Mouse (Mus musculus) kidney, adult 2 months (tissue): ENCODE measurements around the gene Gria2.

Experiments
- CTCF ChIP-seq: fragments of 200-500 bp; conservative IDR thresholded peaks from 2 replicates; pipeline ENCODE4 v1.5.1; 2011; ENCODE audit warnings: low read depth, mild to moderate bottlenecking, control low read depth, low read length, moderate library complexity, mixed read lengths; ENCODE audit not compliant: insufficient read depth, insufficient read length
- POLR2A ChIP-seq: fragments of 200-500 bp; IDR thresholded peaks from one replicate; pipeline ENCODE4 v1.6.1; 2011; ENCODE audit warnings: low read depth, low read length, control low read depth

DNA sequence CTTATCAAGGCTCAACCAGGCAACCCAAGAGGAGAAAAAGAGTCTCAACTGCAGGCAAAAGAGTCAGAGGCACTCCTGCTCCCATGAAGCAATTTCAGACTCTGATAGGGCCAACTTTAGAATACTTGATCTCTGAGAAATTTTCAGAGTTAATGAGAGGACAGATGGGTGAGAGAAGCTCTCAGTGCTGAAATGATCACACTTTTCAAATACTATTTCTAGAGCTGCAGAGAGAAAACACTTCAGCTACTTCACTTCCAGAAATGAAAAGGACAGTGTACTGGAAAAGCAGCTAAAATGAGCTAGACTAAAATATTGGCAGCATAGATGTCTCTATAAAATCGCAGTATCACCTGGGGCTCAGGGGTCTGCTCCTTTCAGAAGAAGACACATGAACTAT is 16.0 kb upstream of the Gria2 start:
- no peak for TF ChIP-seq POLR2A
- TF ChIP-seq CTCF = no peak
